Mouse (Mus musculus): ENCODE data around the gene Snx18.

Gene Snx18

GRCm38 (mm10) chr13:113615971-113616671 is 2.2 kb downstream of the Snx18 start:
- no peak for DNase-seq (ENCODE audit: low read depth, low spot score)

GRCm38 (mm10) chr13:113615546-113615941 is 2.8 kb downstream of the Snx18 start:
- no peak for DNase-seq (ENCODE audit: low read depth, low spot score)

- DNase-seq (ENCODE audit: low read depth, low spot score): peak; percentile 77
Observed at GRCm38 (mm10) chr13:113614635-113615545, 3.5 kb downstream of the Snx18 start.

- DNase-seq (ENCODE audit: low read depth, low spot score): no peak
Observed at GRCm38 (mm10) chr13:113613882-113614281, 4.5 kb downstream of the Snx18 start.

GRCm38 (mm10) chr13:113613341-113613740 is 5.0 kb downstream of the Snx18 start:
- no peak for DNase-seq (ENCODE audit: low read depth, low spot score)

- DNase-seq (ENCODE audit: low read depth, low spot score): no peak
Observed at GRCm38 (mm10) chr13:113612141-113612950, 6.0 kb downstream of the Snx18 start.

- no peak for DNase-seq (ENCODE audit: low read depth, low spot score)
Observed at GRCm38 (mm10) chr13:113610732-113611500, 7.4 kb downstream of the Snx18 start.

- DNase-seq (ENCODE audit: low read depth, low spot score): no peak
Observed at GRCm38 (mm10) chr13:113609429-113609828, 8.9 kb downstream of the Snx18 start.

GRCm38 (mm10) chr13:113607821-113608220 is 10.5 kb downstream of the Snx18 start:
- no peak for DNase-seq (ENCODE audit: low read depth, low spot score)

GRCm38 (mm10) chr13:113607371-113607770 is 11.0 kb downstream of the Snx18 start:
- DNase-seq (ENCODE audit: low read depth, low spot score): no peak

- no peak for DNase-seq (ENCODE audit: low read depth, low spot score)
Observed at GRCm38 (mm10) chr13:113606741-113607358, 11.5 kb downstream of the Snx18 start.

GRCm38 (mm10) chr13:113606131-113606530 is 12.2 kb downstream of the Snx18 start:
- DNase-seq (ENCODE audit: low read depth, low spot score): no peak

GRCm38 (mm10) chr13:113605693-113606092 is 12.7 kb downstream of the Snx18 start:
- no peak for DNase-seq (ENCODE audit: low read depth, low spot score)

GRCm38 (mm10) chr13:113604321-113604720 is 14.0 kb downstream of the Snx18 start:
- DNase-seq (ENCODE audit: low read depth, low spot score): no peak

- no peak for DNase-seq (ENCODE audit: low read depth, low spot score)
Observed at GRCm38 (mm10) chr13:113602882-113603342, 15.5 kb downstream of the Snx18 start.

- no peak for DNase-seq (ENCODE audit: low read depth, low spot score)
Observed at GRCm38 (mm10) chr13:113601831-113602604, 16.3 kb downstream of the Snx18 start.

GRCm38 (mm10) chr13:113600531-113601463 is 17.6 kb downstream of the Snx18 start:
- no peak for DNase-seq (ENCODE audit: low read depth, low spot score)

- no peak for DNase-seq (ENCODE audit: low read depth, low spot score)
Observed at GRCm38 (mm10) chr13:113599701-113600530, 18.4 kb downstream of the Snx18 start.

Data from retina, adult 2 months (tissue).